Mouse (Mus musculus) MEL (cell line): ENCODE data around the gene Lgr5.

Source experiments
- CHD1 ChIP-seq: IDR thresholded peaks from 2 replicates; pipeline ENCODE4 v1.6.1; 2012; ENCODE audit warnings: low read depth, mild to moderate bottlenecking, inconsistent platforms, low read length, improper control_type of control experiment
- CHD2 ChIP-seq: IDR thresholded peaks from 2 replicates; pipeline ENCODE4 v1.6.1; 2011; ENCODE audit warnings: low read length, improper control_type of control experiment
- CTCF ChIP-seq, 3 experiments: IDR thresholded peaks in 2 of 3; conservative IDR thresholded peaks in 1 of 3; 2 replicates each; pipeline ENCODE4 v1.5.1; 2011 to 2012; ENCODE audit warnings: low read length in 3 of 3, low read depth in 2 of 3, mild to moderate bottlenecking in 2 of 3, improper control_type of control experiment in 1 of 3, inconsistent platforms in 1 of 3, mixed read lengths in 1 of 3, moderate library complexity in 1 of 3; ENCODE audit not compliant: control insufficient read depth in 1 of 3, insufficient read depth in 1 of 3, poor library complexity in 1 of 3, severe bottlenecking in 1 of 3
- MYB ChIP-seq: IDR thresholded peaks from 2 replicates; pipeline ENCODE4 v1.6.1; 2011; ENCODE audit warnings: mild to moderate bottlenecking, low read depth, low read length, improper control_type of control experiment
- POLR2A ChIP-seq, 2 experiments: IDR thresholded peaks; 2 replicates each; pipeline ENCODE4 v1.6.1; 2011 to 2012; ENCODE audit warnings: low read length in 2 of 2, mild to moderate bottlenecking in 2 of 2, control low read depth in 1 of 2, improper control_type of control experiment in 1 of 2, low read depth in 1 of 2, moderate library complexity in 1 of 2; ENCODE audit not compliant: control insufficient read depth in 1 of 2, insufficient read depth in 1 of 2, poor library complexity in 1 of 2
- ZKSCAN1 ChIP-seq: IDR thresholded peaks from 2 replicates; pipeline ENCODE4 v1.6.1; 2012; ENCODE audit warnings: low read depth, mild to moderate bottlenecking, inconsistent platforms, low read length, improper control_type of control experiment, moderate library complexity

DNA sequence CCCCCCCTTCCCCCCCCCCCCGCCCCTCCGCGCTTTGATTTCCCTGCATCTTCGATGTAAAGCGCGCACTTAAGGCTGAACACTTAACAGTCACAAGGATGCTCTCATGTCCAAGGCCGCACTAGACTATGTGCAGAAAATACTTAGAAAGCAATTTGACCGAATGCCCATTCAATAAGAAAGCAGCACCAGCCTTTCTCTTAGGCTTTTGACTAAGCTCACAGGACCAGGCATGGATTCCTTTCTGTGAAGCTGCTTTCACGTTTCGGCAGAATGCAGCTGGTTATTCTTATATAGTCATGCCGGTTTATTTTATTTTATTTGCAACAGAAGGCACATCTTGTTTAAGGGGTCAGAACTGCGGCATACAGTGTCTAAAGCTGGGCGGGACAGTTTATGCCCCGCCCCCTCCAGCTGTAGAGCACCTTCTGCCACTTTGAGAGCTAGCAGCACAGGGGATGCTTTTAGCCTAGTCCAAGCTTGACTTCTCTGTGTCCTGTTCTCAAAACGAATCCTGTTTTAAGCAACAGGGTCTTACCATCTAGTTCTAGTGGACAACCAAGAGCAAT is 30.8 kb upstream of the Lgr5 start:
- no peak for TF ChIP-seq MYB
- TF ChIP-seq ZKSCAN1, result no peak
- TF ChIP-seq CTCF (IDR thresholded peaks at IDR 0.05 in 2 of 3, conservative IDR thresholded peaks at IDR 0.05 in 1 of 3; ENCODE audit: control insufficient read depth in 1 of 3, insufficient read depth in 1 of 3, low read depth in 2 of 3, low read length in 3 of 3, poor library complexity in 1 of 3, severe bottlenecking in 1 of 3), result no peak
- no peak for TF ChIP-seq POLR2A (IDR thresholded peaks at IDR 0.05; ENCODE audit: control insufficient read depth in 1 of 2, insufficient read depth in 1 of 2, low read depth in 1 of 2, low read length in 2 of 2, poor library complexity in 1 of 2)
- no peak for TF ChIP-seq CHD2
- TF ChIP-seq CHD1, result no peak
